Mouse (Mus musculus) megakaryocyte, adult 5-6 weeks (primary cell): Measurements from ENCODE around the gene Tmem161a. TPM values are rescaled to one million over a fixed set of nuclear protein-coding genes. Genes with fewer than 3 reads are reported as not detected.
A peak's percentile ranks its signal among the peaks of the same experiment; 100 is the strongest.

Source experiments
- ATAC-seq: 2 replicates; pipeline ENCODE4 v1.8.0; 2016; ENCODE audit warnings: mild to moderate bottlenecking, inconsistent platforms; ENCODE audit not compliant: poor library complexity, severe bottlenecking
- total RNA-seq, 2 experiments: library from RNA; stranded (forward) in 1 of 2; stranded (reverse) in 1 of 2; fragments of 153-499, 151-499 nt in 1 of 2; fragments of 221-1000, 200-1000 nt in 1 of 2; gene quantifications; 2 replicates each; pipeline versions ENCODE4 v1.2.3 to v1.2.4; 2015 to 2017

Tmem161a gene
- total RNA-seq, 2 experiments from 2014 or later: 7.8 to 8.5 TPM

- no peak for ATAC-seq
These were observed 12.9 kb upstream of the Tmem161a start for GRCm38 (mm10) chr8:70159211-70159610.

GRCm38 (mm10) chr8:70160015-70160414, 12.1 kb upstream of the Tmem161a start:
- ATAC-seq: no peak

- no peak for ATAC-seq
These were observed 8.8 kb upstream of the Tmem161a start for GRCm38 (mm10) chr8:70163316-70163715.

- peak; percentile 96 for ATAC-seq
These were observed 5.5 kb upstream of the Tmem161a start for GRCm38 (mm10) chr8:70166504-70167110.

- ATAC-seq: no peak
These were observed 2.0 kb upstream of the Tmem161a start for GRCm38 (mm10) chr8:70170116-70170515.

GRCm38 (mm10) chr8:70170748-70171147, 1.4 kb upstream of the Tmem161a start:
- no peak for ATAC-seq

- no peak for ATAC-seq
These were observed 916 bp upstream of the Tmem161a start for GRCm38 (mm10) chr8:70171240-70171639.

- ATAC-seq: no peak
These were observed 1.2 kb downstream of the Tmem161a start for GRCm38 (mm10) chr8:70173320-70173719.

- ATAC-seq: no peak
These were observed 1.9 kb downstream of the Tmem161a start for GRCm38 (mm10) chr8:70174079-70174478.

GRCm38 (mm10) chr8:70178231-70178630, 6.1 kb downstream of the Tmem161a start:
- ATAC-seq: no peak

- ATAC-seq: no peak
These were observed 6.9 kb downstream of the Tmem161a start for GRCm38 (mm10) chr8:70179082-70179481.

- no peak for ATAC-seq
These were observed 9.2 kb downstream of the Tmem161a start for GRCm38 (mm10) chr8:70181212-70181902.

GRCm38 (mm10) chr8:70181903-70182252, 9.7 kb downstream of the Tmem161a start:
- ATAC-seq: no peak

GRCm38 (mm10) chr8:70183194-70183593, 11.0 kb downstream of the Tmem161a start:
- ATAC-seq: no peak

GRCm38 (mm10) chr8:70188707-70189106, 16.6 kb downstream of the Tmem161a start:
- ATAC-seq: no peak

GRCm38 (mm10) chr8:70193238-70193637, 21.1 kb downstream of the Tmem161a start:
- no peak for ATAC-seq

- ATAC-seq: no peak
These were observed 22.0 kb downstream of the Tmem161a start for GRCm38 (mm10) chr8:70194191-70194590.

- no peak for ATAC-seq
These were observed 23.6 kb downstream of the Tmem161a start for GRCm38 (mm10) chr8:70195762-70196161.

GRCm38 (mm10) chr8:70197603-70198002, 25.4 kb downstream of the Tmem161a start:
- ATAC-seq: no peak

- ATAC-seq: 0 out of 2 replicates have a peak, but pooled peaks have one; percentile 18
These were observed 28.0 kb downstream of the Tmem161a start for GRCm38 (mm10) chr8:70200098-70200681.

GRCm38 (mm10) chr8:70201417-70201816, 29.3 kb downstream of the Tmem161a start:
- ATAC-seq: no peak

GRCm38 (mm10) chr8:70203072-70203471, 30.9 kb downstream of the Tmem161a start:
- no peak for ATAC-seq
